Mouse (Mus musculus): Measurements from ENCODE around the gene Igsf9. TPM values are rescaled to one million over a fixed set of nuclear protein-coding genes. Genes with fewer than 3 reads are reported as not detected.

The Igsf9 gene
- polyA plus RNA-seq, 1 experiment from 2014 or later = 82.2 TPM

DNA sequence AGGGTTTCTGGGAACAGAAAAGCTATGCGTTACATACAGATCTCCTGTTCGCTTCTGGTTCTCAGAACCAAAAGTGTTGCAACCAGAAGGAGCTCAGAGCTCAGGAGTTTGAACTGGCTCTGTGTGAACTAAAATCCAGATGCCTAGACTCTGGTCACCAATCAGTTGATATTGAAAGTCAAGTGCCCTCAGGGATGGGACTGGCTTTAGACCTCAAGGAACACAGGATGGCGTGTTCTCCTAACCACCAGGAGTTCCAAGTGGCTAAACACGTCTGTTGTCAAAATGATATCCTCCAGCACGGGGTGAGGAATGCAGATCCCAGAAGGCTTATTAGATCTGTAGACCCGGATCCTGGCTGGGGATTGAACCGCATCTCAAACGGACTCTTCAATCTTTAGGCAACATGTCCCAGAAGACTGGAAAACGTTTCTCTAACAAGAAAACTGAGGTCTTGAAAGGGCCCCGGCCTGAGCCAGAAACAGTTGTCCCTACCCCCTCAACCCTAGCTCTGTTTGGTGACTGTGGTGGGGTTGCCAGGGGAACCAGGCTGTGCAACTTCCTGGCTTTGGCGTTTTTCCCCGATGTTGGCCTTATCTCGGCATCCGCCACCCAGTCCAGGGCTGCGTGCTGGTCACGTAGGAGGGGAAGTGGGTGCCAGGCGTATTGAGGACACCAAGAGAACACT lies 32.1 kb downstream of the Igsf9 start:
- Histone ChIP-seq H3K4me1 (peaks cover 10% of the 10 kb centered on the region; the same call in 1 of the 2 replicates), H3K9me3 (replicated peaks) (no peaks in the 10 kb centered on the region), H3K36me3 (no peaks in the 10 kb centered on the region), H3K4me2 (replicated peaks) (no peak overlapping the region), H3K27ac (no peak overlapping the region), H3K9ac (no peak overlapping the region), H3K4me3 (no peak overlapping the region), H3K27me3 (0 out of 2 replicates have a peak, but pooled peaks cover 3% of the 10 kb centered on the region)
- WGBS = 80% methylated on average over 17 of the region's 17 CpGs
- ATAC-seq (ENCODE audit: low FRiP score) = no peak

DNA sequence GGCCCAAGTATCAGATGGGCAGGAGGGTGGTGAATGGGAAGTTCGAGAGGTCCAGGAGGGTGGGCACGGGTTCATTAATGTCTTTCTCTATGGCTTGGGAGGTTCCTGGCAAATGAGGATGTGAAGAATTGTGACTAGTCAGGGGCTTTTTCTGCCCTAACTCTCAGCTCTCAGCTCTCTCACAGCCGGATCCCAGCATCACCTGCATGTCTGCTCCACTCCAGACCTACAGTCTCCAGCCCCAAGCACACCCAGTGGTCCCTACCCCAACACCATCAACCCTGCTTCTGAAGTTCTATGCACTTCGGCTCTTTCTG lies 32.6 kb downstream of the Igsf9 start:
- WGBS = 82% methylated on average over 4 of the region's 4 CpGs
- H3K27ac ChIP-seq = no peak overlapping the region

GRCm38 (mm10) chr1:172514551-172515268 lies 33.1 kb downstream of the Igsf9 start:
- H3K27ac ChIP-seq = no peak overlapping the region
- H3K9me3 ChIP-seq (replicated peaks) = no peaks in the 10 kb centered on the region
- no peak overlapping the region for H3K4me3 ChIP-seq
- H3K27me3 ChIP-seq = 0 out of 2 replicates have a peak, but pooled peaks cover 3% of the 10 kb centered on the region
- no peak overlapping the region for H3K4me2 ChIP-seq (replicated peaks)
- no peak overlapping the region for H3K9ac ChIP-seq
- WGBS = 76% methylated on average over 7 of the region's 7 CpGs
- H3K4me1 ChIP-seq = peaks cover 10% of the 10 kb centered on the region; the same call in 1 of the 2 replicates
- ATAC-seq (ENCODE audit: low FRiP score) = no peak
- no peaks in the 10 kb centered on the region for H3K36me3 ChIP-seq

More for the DNA sequence above, 32.6 kb downstream of the Igsf9 start:
- no peaks in the 10 kb centered on the region for H3K9me3 ChIP-seq (replicated peaks)
- H3K27me3 ChIP-seq = 0 out of 2 replicates have a peak, but pooled peaks cover 3% of the 10 kb centered on the region
- no peak overlapping the region for H3K9ac ChIP-seq
- no peak for ATAC-seq (ENCODE audit: low FRiP score)
- no peaks in the 10 kb centered on the region for H3K36me3 ChIP-seq
- no peak overlapping the region for H3K4me2 ChIP-seq (replicated peaks)
- peaks cover 10% of the 10 kb centered on the region; the same call in 1 of the 2 replicates for H3K4me1 ChIP-seq
- no peak overlapping the region for H3K4me3 ChIP-seq

DNA sequence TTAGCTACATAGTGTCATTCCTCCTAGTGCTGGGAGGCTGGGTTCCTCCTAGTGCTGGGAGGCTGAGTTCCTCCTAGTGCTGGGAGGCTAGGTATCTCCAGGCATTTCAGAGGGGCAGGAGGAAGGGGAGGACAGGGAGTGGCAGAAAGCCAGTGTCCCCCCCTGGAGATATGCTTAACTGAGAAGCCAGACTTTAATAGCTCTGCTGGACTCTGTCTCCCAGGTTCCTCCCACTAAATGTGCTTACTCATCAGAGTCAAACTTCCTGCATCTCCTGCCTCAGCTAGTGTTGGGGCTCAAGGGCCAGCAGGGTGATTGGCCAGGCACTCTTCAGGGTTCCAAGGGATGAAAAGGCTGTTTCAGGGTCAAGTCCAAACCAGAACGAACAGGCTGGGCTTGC lies 33.8 kb downstream of the Igsf9 start:
- no peaks in the 10 kb centered on the region for H3K36me3 ChIP-seq
- H3K27ac ChIP-seq = no peak overlapping the region
- no peak overlapping the region for H3K4me3 ChIP-seq
- no peak for ATAC-seq (ENCODE audit: low FRiP score)
- H3K9ac ChIP-seq = no peak overlapping the region
- H3K4me2 ChIP-seq (replicated peaks) = no peak overlapping the region
- WGBS = 77% methylated on average over 1 of the region's 1 CpGs
- 0 out of 2 replicates have a peak, but pooled peaks cover 3% of the 10 kb centered on the region for H3K27me3 ChIP-seq
- peaks cover 11% of the 10 kb centered on the region; the same call in 1 of the 2 replicates for H3K4me1 ChIP-seq
- H3K9me3 ChIP-seq (replicated peaks) = no peaks in the 10 kb centered on the region

- H3K36me3 ChIP-seq = no peaks in the 10 kb centered on the region
- no peak overlapping the region for H3K4me2 ChIP-seq (replicated peaks)
- 0 out of 2 replicates have a peak, but pooled peaks cover 7% of the 10 kb centered on the region for H3K27me3 ChIP-seq
- H3K9me3 ChIP-seq (replicated peaks) = no peaks in the 10 kb centered on the region
- WGBS = 73% methylated on average over 4 of the region's 4 CpGs
- no peak overlapping the region for H3K27ac ChIP-seq
- ATAC-seq (ENCODE audit: low FRiP score) = no peak
- H3K9ac ChIP-seq = no peak overlapping the region
- no peak overlapping the region for H3K4me3 ChIP-seq
- peaks cover 18% of the 10 kb centered on the region for H3K4me1 ChIP-seq
Measured at GRCm38 (mm10) chr1:172518013-172518412, 36.4 kb downstream of the Igsf9 start.

DNA sequence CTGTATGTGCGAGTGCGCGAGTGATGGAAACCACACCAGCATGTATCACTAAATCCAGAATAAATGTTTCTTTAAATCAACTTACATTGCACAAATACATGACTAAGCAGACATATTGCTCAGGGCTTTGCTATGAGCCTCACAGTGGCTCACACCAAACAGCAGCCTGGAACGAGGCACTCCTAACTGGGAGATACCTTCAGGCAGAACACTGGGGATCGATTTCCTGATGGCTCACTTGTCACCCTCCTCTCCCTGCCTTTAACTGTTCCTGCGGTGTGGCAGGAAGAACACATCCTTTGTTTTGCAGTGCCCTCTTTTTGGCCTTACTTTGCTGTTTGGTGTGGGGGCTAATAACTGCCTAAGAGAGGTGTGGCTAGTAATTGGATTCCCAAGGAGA lies 38.1 kb downstream of the Igsf9 start:
- peaks cover 15% of the 10 kb centered on the region for H3K4me1 ChIP-seq
- 74% methylated on average over 6 of the region's 6 CpGs for WGBS
- no peak overlapping the region for H3K4me3 ChIP-seq
- H3K9me3 ChIP-seq (replicated peaks) = no peaks in the 10 kb centered on the region
- no peak overlapping the region for H3K27ac ChIP-seq
- H3K4me2 ChIP-seq (replicated peaks) = no peak overlapping the region
- 0 out of 2 replicates have a peak, but pooled peaks cover 4% of the 10 kb centered on the region for H3K27me3 ChIP-seq
- no peak overlapping the region for H3K9ac ChIP-seq
- no peak for ATAC-seq (ENCODE audit: low FRiP score)
- no peaks in the 10 kb centered on the region for H3K36me3 ChIP-seq

GRCm38 (mm10) chr1:172520576-172521440 lies 39.2 kb downstream of the Igsf9 start, which contains the start of gene Cfap45:
Cfap45 (plus strand) TSS chr1:172520801.
- peak within 1 kb of the TSS; percentile 55 for H3K4me2 ChIP-seq (replicated peaks)
- H3K9me3 ChIP-seq (replicated peaks) = no peaks in the 10 kb centered on the region
- 0 out of 2 replicates have a peak, but pooled peaks cover 4% of the 10 kb centered on the region for H3K27me3 ChIP-seq
- 3% methylated on average over 28 of the region's 28 CpGs for WGBS
- peak within 1 kb of the TSS; percentile 20; the same call in 1 of the 2 replicates for H3K9ac ChIP-seq
- peak within 1 kb of the TSS; percentile 26 for H3K4me3 ChIP-seq
- peaks cover 22% of the 10 kb centered on the region for H3K4me1 ChIP-seq
- H3K27ac ChIP-seq = no peak within 1 kb of the TSS
- ATAC-seq (ENCODE audit: low FRiP score) = peak; percentile 85
- no peaks in the 10 kb centered on the region for H3K36me3 ChIP-seq

- ATAC-seq (ENCODE audit: low FRiP score) = no peak
- H3K4me3 ChIP-seq = no peak overlapping the region
- peaks cover 19% of the 10 kb centered on the region for H3K4me1 ChIP-seq
- H3K4me2 ChIP-seq (replicated peaks) = no peak overlapping the region
- H3K27me3 ChIP-seq = 0 out of 2 replicates have a peak, but pooled peaks cover 4% of the 10 kb centered on the region
- H3K27ac ChIP-seq = no peak overlapping the region
- H3K9ac ChIP-seq = no peak overlapping the region
- no peaks in the 10 kb centered on the region for H3K9me3 ChIP-seq (replicated peaks)
- no peaks in the 10 kb centered on the region for H3K36me3 ChIP-seq
- WGBS = 69% methylated on average over 7 of the region's 7 CpGs
Measured at GRCm38 (mm10) chr1:172522524-172522923, 40.9 kb downstream of the Igsf9 start.

DNA sequence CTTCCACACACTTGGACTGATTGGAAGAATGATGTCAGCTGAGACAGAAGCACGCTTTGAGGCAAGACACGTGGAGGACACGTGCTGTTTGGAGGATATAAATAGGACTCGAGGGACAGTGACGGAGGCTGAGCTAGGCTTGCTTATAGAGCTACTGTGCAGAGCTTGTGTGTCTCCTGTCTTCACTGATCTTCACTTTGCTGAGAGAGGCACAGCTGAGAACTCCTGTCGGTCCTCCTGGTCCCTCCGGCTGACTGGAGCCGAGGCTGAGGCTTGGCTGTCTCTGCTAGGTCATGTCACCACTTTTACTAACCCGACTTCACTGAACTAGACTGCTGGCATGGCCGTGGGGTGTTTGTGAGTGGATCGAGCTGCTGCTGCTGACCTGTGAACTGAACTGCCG lies 42.1 kb downstream of the Igsf9 start:
- Histone ChIP-seq H3K9ac (no peak overlapping the region), H3K4me2 (replicated peaks) (no peak overlapping the region), H3K4me3 (no peak overlapping the region), H3K27me3 (0 out of 2 replicates have a peak, but pooled peaks cover 4% of the 10 kb centered on the region), H3K9me3 (replicated peaks) (no peaks in the 10 kb centered on the region), H3K4me1 (peaks cover 19% of the 10 kb centered on the region), H3K27ac (no peak overlapping the region), H3K36me3 (no peaks in the 10 kb centered on the region)
- ATAC-seq (ENCODE audit: low FRiP score) = no peak
- WGBS = 66% methylated on average over 12 of the region's 12 CpGs

GRCm38 (mm10) chr1:172525027-172525764 lies 43.6 kb downstream of the Igsf9 start:
- no peak overlapping the region for H3K4me3 ChIP-seq
- 0 out of 2 replicates have a peak overlapping the region, but pooled peaks have one; percentile 18 for H3K27ac ChIP-seq
- 40% methylated on average over 15 of the region's 15 CpGs for WGBS
- no peaks in the 10 kb centered on the region for H3K9me3 ChIP-seq (replicated peaks)
- no peak overlapping the region for H3K9ac ChIP-seq
- no peaks in the 10 kb centered on the region for H3K36me3 ChIP-seq
- 0 out of 2 replicates have a peak, but pooled peaks cover 4% of the 10 kb centered on the region for H3K27me3 ChIP-seq
- no peak for ATAC-seq (ENCODE audit: low FRiP score)
- H3K4me2 ChIP-seq (replicated peaks) = peak overlapping the region; percentile 19; the same call in 1 of the 2 replicates
- peaks cover 19% of the 10 kb centered on the region for H3K4me1 ChIP-seq

GRCm38 (mm10) chr1:172525971-172526370 lies 44.4 kb downstream of the Igsf9 start:
- no peak for ATAC-seq (ENCODE audit: low FRiP score)
- 71% methylated on average over 7 of the region's 7 CpGs for WGBS

More at GRCm38 (mm10) chr1:172525971-172526370, 44.4 kb downstream of the Igsf9 start:
- Histone ChIP-seq H3K4me1 (peaks cover 16% of the 10 kb centered on the region), H3K4me3 (no peak overlapping the region), H3K9ac (no peak overlapping the region), H3K36me3 (no peaks in the 10 kb centered on the region), H3K27me3 (0 out of 2 replicates have a peak, but pooled peaks cover 4% of the 10 kb centered on the region), H3K27ac (no peak overlapping the region), H3K4me2 (replicated peaks) (no peak overlapping the region), H3K9me3 (replicated peaks) (no peaks in the 10 kb centered on the region)

Data from hindbrain, embryonic 12.5 days (tissue).